Mouse (Mus musculus) retina, postnatal 1 day (tissue): Measurements from ENCODE around the gene Boc.

ENCODE experiments used
- DNase-seq: peaks from one replicate; pipeline ENCODE4 v3.0.0-alpha.2; 2012

Boc gene

DNA sequence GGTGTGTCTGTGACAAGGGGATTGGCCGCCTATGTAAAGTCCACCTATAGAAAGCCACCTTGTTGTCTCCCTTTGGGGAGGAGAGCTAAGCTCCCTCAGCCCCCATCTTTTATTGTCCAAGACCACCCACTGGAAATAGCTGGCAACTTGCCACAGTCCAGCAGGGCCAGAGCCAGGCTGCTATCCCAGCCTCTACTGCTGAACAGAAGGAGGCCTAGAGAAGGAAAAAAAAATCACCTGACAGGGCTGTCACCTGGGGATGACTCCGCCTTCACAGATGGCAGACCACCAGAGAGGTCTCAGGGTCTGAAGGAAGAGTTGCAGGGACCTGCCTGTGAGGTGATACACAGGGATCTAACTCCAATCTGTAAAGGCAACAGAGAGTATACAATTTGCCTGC is 6.7 kb downstream of the Boc start:
- peak; percentile 70 for DNase-seq

DNA sequence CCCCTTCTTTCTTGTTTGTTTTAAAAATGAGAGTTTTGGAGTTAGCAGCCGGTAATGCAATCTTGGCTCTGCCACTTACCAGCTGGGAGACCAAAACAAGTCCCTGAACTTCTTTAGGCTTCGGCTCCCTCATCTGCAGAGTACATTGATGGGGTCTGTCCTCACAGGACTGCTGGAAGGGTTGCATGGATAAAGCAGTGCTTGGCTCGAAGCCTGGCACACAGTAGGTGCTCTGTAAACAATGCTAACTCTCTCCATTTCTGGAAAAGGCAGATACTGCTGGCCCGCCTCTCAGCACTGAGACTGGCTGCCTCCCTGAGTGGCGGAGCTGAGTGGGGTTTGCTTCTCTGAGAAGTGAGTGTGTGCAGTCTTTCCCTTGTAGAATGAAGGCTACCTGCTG is 7.2 kb downstream of the Boc start:
- no peak for DNase-seq

DNA sequence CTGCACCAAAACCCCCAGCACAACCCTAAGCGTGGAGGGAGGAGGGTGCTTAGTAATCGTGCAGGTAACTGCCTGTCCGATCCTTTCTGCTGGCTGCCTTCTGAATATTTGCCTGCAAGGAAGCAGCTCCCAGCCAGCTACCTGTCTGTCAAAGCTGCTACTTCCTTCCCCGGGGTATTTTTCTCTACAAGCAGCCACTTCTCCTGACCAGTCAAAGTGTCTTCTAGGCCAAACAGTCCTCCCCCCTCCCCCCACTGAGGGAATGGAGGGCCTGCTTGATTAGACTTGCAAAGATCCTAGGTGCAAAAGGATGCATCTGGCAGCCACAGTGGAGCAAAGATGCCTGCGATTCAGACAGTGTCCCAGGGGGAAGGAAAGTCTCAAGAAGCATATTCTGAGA is 7.9 kb downstream of the Boc start:
- no peak for DNase-seq

DNA sequence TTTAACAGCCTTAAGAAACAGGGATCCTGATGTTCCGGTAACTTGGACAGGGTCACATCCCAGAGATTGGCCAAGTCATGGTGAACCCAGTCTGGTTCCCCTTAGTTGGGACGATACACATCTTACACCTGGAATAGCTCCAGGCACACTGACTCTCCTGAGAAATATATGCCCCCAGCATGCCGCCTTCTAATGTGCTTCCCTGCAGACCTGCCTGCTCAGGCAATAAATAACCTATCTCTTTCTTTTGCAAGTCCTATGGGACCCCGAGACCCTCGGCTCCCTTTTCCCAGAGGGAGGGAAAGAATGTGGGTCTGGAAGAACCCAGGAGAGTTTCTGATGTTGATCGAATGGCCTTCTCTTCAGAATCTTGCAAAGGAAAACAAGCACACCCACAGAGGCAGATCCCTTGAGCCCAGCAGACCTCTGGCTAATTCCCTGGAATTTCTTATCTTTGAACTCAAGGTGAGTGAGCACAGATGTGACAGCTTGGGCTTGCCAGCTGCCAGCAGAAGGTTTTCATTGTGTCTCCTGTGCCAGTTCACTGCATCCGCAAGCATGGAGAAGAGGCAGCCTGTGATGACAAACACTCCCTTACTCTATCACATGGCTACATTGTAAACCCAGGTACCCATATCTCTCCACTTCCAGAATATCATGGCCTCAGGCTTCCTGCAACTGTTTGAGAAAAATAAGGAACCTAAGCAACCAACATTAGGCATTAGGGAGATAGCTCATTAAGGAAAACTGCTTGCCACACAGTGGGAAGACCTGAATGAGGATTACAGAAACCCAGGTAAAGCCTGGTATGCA is 8.6 kb downstream of the Boc start:
- no peak for DNase-seq

DNA sequence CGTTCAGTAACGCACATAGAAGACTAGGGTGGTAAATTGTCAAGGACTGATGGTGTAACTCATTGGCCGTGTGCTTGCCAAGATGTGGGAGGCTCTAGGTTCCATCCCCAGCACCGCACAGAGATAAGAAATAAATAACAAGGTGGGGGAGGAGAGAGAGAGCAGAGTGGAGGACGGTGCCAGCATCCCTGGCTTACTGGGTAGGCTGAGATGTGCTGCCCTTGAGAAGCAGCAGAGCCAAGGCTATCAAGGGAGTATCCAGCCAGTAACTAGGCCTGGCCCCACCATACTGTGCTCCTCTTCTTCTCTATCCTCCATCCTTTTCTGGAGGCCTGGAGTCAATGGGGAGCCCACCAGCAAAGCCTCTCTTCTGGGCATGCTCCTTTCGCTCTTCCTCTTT is 9.3 kb downstream of the Boc start:
- DNase-seq = no peak

DNA sequence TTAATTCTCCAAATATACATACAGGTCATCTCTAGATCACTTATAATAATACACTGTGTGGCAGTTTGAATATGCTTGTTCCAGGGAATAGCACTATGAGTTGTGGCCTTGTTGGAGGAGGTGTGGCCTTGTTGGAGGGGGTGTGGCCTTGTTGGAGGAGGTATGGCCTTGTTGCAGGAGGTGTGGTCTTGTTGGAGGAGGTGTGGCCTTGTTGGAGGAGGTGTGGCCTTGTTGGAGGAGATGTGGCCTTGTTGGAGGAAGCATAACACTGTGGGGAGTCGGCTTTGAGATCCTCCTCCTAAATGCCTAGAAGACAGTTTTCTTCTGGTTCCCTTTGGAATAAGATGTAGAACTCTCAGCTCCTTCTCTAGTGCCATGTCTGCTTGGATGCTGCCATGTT is 10.7 kb downstream of the Boc start:
- no peak for DNase-seq

DNA sequence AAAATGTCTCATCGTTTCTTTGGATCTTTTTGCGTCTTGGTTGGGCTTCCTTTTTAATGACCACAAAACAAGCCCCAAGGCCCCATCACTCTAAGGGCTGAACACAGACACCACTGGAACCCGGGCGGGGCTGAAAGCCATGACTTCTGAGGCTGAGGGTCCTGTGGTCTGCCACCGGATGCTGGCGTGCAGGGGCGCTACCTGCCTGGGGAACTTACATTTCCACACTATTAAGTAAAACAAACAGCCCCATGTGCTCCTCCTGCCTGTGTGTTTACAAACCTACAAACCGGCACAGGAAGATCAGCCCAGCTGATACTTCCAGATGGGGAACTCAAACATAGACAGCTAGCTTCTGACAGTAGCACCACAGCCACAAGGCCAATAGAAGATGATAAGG is 11.9 kb downstream of the Boc start:
- DNase-seq = no peak

DNA sequence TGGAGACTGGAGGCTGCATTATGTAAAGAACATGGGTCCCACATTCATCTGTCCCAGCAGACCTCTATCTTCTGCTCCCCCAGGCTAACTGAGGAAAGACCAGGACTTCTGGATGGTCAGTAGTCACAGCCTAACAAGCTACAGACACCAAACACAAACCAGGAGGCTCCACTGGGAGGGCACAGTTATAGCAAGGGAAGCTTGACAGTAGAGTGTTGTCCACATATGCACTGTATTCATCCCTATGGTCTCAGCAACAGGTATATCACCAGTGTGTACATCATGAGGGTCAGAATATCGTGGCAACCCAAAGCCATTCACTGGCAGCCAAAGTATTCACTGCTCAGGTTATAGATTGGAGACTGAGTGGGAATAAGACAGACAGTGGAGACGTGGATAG is 12.8 kb downstream of the Boc start:
- no peak for DNase-seq

DNA sequence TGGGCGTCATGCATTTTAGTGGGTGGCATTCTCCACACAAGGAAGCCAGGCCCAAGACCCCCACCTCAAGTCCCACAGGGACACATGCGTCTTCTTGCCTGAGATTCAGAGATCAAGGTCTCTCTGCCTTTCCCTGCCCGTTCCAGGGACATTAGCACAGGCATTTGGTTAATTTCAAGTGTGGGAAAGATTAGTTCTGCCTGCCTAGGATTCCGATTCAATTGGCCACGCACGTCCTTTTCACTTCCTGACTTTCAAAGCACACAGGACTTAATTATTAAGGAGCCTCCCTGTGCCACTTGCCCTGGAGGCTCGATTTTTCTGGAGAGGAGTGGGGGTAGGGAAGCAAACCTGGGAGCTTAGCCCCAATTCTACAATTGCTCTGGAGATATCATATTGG is 13.5 kb downstream of the Boc start:
- DNase-seq = no peak

DNA sequence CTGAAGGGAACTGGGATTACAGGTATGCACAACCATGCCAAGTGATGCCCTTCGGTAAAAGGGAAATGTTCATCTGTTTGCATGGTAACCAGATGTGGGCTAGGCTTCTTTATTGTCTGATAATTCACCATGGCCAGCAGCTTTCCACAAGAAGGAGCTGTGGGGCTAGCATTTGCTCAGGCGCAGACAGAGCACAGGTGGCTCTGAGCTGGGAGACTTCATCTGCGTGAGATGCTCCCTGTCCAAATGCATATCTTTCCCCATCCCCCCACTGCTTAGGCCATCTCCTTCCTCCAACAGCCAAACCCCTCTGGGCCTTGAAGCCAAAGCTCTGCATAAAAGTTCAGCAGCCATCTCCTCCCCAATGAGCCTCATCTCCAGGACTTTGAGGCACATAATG is 15.6 kb downstream of the Boc start:
- DNase-seq = no peak

DNA sequence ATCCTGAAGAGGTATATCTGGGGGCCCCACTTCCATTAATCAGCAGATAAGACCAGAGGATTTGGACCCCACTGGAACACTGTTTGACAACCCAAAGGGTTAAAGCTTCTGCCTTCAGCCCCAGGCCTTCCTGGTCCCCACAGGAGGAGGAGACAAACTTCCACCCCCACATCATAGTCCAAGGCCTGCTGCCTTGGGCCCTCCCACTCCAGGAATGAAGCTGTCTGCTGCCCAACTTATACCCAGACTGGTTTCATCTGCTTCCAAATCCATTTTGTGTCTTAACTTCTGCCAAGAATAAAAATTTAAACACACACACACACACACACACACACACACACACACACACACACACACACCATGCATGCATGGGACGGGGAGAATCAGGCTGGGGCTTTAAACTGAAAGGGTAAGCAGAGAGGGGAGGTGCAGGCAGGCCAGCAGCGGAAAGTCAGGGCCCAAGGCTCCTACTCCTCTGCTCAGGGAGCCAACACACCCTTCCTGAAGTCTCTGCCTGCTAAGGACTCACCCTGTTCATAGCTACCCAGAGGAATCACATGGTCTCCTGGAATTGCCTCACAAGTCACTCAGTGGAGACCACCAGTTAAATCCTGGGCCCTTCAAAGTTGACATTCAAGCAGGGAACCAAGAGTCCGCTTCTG is 16.5 kb downstream of the Boc start:
- no peak for DNase-seq

DNA sequence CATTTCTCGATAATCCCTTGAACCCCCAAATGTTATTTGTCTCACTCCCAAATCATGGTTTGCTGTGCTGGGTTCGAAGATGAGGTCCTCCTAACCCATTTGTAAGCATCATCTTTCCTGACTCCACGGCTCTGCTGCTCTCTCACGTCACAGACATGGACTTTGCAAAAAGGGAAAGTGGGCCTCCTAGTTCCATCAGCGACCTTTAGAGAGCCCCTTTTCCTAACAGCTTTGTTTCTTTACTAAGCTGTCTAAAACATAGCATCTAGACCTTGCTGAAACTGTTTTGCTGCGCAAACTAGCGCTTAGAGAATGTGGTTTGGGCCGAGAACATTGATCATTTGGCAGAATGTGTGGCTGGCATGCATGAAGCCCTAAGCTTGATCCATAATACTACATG is 19.1 kb downstream of the Boc start:
- no peak for DNase-seq

DNA sequence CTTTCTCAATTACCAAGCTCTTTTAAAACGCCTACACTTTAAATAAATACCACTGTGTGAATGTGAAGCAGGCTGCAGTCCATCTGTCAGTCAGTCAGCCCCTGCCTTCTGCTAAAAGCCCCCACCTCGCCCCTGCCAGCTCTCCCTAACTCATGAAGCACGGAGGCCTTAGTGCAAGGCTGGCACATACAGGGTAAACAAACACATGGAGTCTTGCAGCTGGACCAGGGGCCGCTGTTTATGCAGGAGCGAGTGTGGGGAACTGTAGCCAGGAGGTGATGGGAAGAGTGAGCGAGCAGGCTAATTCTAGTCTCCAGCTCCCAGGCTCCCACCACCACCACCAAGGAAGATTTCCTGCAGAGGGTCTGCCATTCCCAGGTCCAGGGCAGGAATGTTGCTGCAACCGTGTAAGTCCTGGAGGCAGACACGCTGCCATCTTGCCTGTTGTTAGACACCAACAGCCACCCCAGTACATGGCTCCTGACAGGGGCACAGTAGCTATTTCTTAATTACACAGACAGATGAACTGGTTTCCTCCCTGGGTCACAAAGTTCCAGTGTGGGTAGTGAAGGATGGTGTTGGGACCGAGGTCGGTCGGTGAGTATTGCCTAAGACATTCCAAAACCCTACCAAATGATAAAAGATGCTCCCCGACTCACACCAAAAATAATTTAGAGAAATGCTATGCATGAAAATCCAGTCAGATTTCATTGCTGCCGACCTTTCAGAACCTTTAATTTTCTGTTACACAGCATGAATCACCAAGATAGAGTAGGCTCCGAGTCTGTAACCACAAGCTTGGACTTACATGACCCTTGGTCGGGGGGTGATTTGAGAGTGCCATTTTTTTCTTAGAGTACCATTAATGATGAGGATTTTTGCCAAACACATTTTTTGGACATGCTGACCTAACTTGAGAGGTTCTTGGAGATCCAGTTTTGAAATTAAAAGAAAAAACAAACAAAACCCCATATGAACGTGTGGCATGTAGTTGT is 20.0 kb downstream of the Boc start:
- DNase-seq = no peak

DNA sequence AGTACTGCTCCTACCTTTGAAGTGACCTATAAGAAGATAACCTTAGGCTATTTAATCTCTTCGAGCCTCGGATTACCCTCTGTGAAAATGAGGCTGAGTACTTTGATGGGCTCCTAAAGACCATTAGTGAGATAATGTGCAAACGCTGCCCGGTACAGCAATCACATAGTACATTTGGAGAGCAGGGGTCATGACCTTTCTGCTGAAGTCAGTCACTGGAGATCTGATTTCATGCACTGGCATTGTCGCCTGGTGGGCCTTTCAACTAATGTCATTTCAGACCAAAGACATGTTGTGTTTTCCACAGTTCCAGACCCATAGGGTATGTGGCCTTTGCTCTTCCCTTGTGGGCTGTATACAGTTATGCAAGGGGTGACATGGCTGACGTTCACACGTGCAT is 24.6 kb downstream of the Boc start:
- no peak for DNase-seq

DNA sequence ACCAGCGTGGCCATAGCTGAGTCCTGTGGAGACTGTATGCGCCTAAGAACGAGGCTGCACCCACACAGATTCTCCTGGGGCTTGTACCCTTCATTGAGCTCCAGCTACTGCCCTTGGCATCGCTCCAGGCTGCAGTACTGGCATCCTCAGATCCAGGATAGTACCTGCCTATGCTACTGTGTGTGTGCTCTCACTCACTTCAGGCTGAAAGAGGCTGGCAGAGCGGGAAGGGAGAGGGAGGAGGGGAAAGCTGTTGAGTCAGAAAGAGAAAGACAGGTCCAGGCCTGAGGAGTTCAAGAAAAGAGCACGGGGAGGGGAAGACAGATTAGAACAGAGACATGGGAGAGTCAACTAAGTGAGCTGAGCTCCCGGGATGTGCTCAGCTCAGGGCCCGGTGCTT is 25.2 kb downstream of the Boc start:
- DNase-seq = peak; percentile 30

DNA sequence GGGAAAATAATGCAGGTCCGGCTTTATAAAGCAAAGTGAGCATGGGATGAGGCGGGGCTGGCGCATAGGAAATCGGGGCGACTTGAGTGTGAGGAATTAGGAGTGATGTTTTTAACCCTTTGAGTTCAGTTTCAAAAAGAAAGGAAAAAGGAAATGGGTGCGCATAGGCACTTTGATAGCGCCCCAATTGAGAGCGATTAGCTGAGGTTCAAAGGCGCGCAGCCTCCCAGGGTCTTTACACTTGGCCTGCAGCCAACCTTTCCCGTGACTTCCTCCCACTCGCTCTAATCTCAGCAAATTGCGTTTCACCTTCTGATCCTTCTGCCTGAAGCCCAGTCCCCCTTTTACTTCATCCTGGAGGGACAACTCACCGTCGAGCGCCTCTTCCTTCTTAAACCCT is 25.8 kb downstream of the Boc start:
- no peak for DNase-seq

DNA sequence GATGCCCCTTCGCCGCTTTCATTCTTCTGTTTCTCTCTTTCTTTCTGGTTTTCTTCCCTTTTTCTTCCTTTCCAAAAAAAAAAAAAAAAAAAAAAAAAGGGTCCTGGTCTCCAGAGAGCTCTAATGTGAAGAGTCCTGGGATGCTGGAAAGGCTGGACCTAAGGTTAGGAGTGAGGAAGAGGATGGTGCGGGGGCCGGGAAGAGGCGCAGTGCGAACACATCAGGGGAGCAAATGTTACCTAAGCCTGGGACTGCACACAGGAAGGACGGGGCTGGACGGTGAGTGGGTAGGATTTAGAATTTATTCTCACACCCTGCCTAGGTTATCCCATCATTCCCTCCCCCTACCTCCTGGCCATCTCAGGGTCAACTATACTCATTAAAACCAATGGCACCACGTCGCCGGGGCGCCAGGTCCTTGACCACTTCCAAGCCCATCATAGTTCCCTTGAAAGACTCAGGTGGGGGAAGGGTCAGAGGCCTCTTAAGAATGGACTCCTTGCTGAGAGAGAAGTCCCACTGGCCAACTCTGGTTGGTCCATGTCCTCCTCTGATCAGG is 27.4 kb downstream of the Boc start:
- DNase-seq = no peak

DNA sequence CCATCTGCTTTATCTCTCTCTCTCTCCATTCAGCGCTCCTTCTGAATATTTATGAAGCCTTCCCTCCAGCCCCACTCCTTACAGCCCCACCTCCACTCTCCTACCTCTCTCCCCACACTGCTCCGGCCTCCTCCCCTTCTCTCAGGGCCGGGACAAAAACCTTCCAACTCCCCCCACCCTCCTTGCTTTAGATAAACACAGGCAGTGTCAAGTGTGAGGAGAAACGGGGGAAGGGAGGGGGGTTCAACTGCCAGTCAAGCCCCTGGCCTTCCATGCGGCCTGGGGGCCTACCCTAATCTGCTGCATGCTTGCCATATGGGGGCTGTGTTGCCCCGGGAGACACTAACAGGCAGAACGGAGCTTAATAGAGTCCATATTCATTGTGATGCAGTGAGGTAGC is 27.9 kb downstream of the Boc start:
- DNase-seq = peak; percentile 81

DNA sequence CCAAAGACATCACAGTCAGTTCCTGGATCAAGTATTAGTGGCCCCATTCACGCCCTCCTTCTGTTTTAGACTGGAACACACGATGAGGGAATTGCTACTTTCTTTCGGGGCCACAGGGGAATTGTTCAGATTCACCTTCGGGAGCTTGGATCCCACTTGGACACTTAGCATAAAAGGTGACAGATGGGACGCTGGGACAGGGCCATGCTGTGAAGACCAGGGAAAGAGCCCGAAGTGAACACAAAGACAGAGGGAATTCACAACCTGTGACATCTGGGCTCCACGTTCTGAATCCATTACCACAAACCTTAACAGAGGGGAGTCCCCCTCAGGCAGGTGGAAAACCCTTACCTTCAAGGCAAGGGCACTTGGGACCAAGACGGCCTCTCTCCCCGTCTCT is 28.5 kb downstream of the Boc start:
- DNase-seq = no peak

DNA sequence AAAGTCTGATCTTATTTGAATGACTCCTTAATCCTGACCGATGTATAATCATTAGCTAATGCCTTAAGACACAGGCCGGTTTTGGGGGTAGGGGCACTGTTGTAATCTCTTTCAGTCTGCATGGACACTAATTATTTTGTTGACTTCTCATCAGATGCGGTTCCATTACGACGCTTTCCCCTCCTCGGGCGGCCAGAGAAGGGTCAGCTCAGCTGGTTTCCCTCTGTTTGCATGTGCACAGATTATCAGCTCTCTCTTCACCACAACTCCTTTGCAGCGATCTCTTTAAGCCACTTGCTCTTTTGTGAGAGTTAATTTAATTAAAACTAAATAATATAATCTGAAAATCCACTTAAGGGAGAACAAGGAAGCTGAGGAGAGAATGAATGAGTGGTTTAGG is 29.0 kb downstream of the Boc start:
- peak; percentile 78 for DNase-seq

DNA sequence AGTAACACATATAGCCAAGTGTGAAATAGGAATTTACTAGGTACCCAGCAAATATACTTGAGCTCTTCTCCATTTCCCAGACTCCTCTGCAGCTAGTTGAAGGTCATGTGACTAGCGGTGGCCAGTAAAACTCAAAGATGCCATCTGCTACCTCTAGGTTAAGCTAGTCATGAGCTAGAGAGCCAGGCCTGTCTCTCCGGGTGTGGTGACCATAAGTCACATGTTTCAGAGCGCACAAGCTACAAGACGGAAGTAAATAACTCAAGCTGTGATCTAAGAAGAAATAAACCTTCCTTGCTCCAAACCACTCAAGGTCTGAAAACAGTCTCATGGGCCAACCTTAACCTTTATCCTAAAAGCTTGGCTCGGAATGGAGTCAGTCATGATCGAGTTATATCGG is 29.7 kb downstream of the Boc start:
- DNase-seq = no peak

DNA sequence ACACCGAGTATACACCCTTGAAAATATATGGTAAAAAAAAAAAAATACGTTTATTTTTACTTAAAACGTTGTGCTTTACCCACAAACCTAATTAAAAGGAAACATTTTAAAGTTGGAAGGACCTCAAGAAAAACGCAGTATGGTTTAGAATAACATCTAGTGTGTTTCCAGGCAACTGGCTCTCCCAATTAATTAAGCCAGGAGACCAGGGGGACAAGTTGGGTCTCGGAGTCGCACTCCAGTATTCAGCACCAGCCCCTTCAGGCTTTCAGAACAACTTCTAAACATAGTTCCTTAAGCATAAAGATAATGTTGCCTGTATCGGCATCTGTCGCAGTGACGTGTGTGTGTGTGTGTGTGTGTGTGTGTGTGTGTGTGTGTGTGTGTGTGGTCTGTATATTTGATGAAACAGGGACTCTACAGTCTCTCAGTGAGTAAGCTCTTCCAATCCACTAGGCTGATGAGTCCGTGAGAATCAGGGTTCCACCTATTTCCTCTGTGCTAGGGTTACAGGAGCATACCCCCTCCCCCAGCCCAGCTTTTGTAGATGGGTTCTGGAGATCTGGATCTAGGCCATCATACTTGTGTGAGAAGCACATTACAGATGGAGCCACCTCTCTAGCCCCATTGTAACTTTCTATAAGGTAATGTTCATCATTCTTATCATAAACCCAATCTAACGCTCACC is 31.3 kb downstream of the Boc start:
- DNase-seq = peak; percentile 28

DNA sequence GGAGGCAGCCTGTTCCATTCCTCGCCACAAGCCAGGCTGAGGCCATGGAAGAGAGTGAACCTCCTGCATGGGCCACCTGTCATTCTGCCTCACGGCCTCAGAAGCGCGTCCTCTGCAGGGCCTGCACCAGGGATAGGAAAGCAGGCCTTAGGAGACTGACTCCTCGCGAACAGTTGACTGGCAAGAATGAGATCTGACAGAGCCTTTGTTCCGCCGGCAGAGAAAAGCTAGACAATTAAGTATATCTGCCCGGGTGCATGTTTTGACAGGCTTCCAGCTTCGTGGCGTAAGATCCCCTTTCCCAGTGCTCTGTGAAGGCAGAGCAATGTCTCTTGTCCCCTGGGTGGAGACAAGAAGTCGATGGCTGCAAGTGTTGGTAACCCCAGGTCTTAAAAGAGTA is 32.0 kb downstream of the Boc start:
- DNase-seq = peak; percentile 73
